Comparison of ENCODE assay signal across 13 mouse cellular contexts in genomic region chr12:25233027-25233535, GRCm38 (mm10).
DNase-seq lines count a peak whose midpoint lies in the region; ATAC-seq and TF ChIP-seq lines count a peak whose summit lies in the region.
"Had no signal": no experiment of that assay in that cellular context is flagged by ENCODE, and none has a peak within 500 bp of the region (broad histone marks: within the 10 kb centered on the region; RNA-seq: fewer than 3 reads in every experiment).

No protein-coding gene starts in this region.

- no peaks in the 10 kb centered on the region for H3K9me3 ChIP-seq in lung, embryonic 16.5 days (ENCODE audit: control insufficient read depth, low read length)
- H3K9me3 ChIP-seq: forebrain, embryonic 13.5 days; limb, embryonic 15.5 days; neural tube, embryonic 13.5 days had no signal

- DNase-seq in adrenal gland, adult (ENCODE audit: inconsistent age in 2 of 2, low spot score in 1 of 2) = peak; percentile 36 to 59
- DNase-seq in adrenal gland, postnatal 14 days = no peak
- DNase-seq in kidney, adult 2 months = peak; percentile 62
- DNase-seq in kidney, postnatal 10 days = no peak
- DNase-seq in lung, postnatal 14 days = no peak
- DNase-seq in thymus, postnatal 14 days = peak; percentile 58
- no peak for DNase-seq in right cerebral cortex, postnatal 25 days
- DNase-seq: cerebellum, adult 11 months; spleen, adult 18-20 months had no signal

- peaks cover 11% of the 10 kb centered on the region; the same call in 1 of the 2 replicates for H3K4me1 ChIP-seq in kidney, adult 2 months (ENCODE audit: control insufficient read depth, insufficient read depth, low read length)
- H3K4me1 ChIP-seq in lung, embryonic 16.5 days (replicated peaks; ENCODE audit: control insufficient read depth, insufficient read depth, low read length) = peaks cover 14% of the 10 kb centered on the region

- H3K9ac ChIP-seq in lung, embryonic 16.5 days (ENCODE audit: low read length) = no peak overlapping the region
- H3K9ac ChIP-seq: forebrain, embryonic 13.5 days; limb, embryonic 15.5 days; neural tube, embryonic 13.5 days had no signal

- 23% methylated on average over 4 of the region's 4 CpGs for WGBS in kidney, adult 2 months
- WGBS in lung, embryonic 16.5 days = 38% methylated on average over 4 of the region's 4 CpGs

- TF ChIP-seq CTCF in kidney, adult 2 months (conservative IDR thresholded peaks at IDR 0.05; ENCODE audit: insufficient read depth, insufficient read length, low read depth, low read length) = no peak

- no peak for TF ChIP-seq POLR2A in kidney, adult 2 months (IDR thresholded peaks at IDR 0.05; ENCODE audit: low read depth, low read length)

- no peaks in the 10 kb centered on the region for H3K27me3 ChIP-seq in kidney, adult 2 months (replicated peaks; ENCODE audit: control insufficient read depth, insufficient read depth, low read length)
- no peaks in the 10 kb centered on the region for H3K27me3 ChIP-seq in lung, embryonic 16.5 days (ENCODE audit: control insufficient read depth, insufficient read depth, low read depth, low read length)
- H3K27me3 ChIP-seq: forebrain, embryonic 13.5 days; limb, embryonic 15.5 days; neural tube, embryonic 13.5 days had no signal

- H3K27ac ChIP-seq in kidney, adult 2 months (ENCODE audit: insufficient read depth, low read depth, low read length) = no peak overlapping the region
- peak overlapping the region; percentile 60 for H3K27ac ChIP-seq in lung, embryonic 16.5 days (ENCODE audit: low read length)
- H3K27ac ChIP-seq: forebrain, embryonic 13.5 days; limb, embryonic 15.5 days; neural tube, embryonic 13.5 days had no signal

- peak; percentile 82 for ATAC-seq in lung, embryonic 16.5 days (ENCODE audit: low read depth)
- ATAC-seq: forebrain, embryonic 13.5 days had no signal

- no peak overlapping the region for H3K4me2 ChIP-seq in lung, embryonic 16.5 days (ENCODE audit: low read depth, low read length)
- H3K4me2 ChIP-seq: forebrain, embryonic 13.5 days; limb, embryonic 15.5 days; neural tube, embryonic 13.5 days had no signal

- H3K4me3 ChIP-seq in kidney, adult 2 months (ENCODE audit: insufficient read depth, low read depth, low read length) = no peak overlapping the region
- no peak overlapping the region for H3K4me3 ChIP-seq in lung, embryonic 16.5 days (ENCODE audit: low read length)
- H3K4me3 ChIP-seq: forebrain, embryonic 13.5 days; limb, embryonic 15.5 days; neural tube, embryonic 13.5 days had no signal

- H3K36me3 ChIP-seq in kidney, adult 2 months (ENCODE audit: control insufficient read depth, insufficient read depth, low read length) = no peaks in the 10 kb centered on the region
- H3K36me3 ChIP-seq in lung, embryonic 16.5 days (ENCODE audit: control insufficient read depth, insufficient read depth, low read length) = no peaks in the 10 kb centered on the region
- H3K36me3 ChIP-seq: limb, embryonic 15.5 days; neural tube, embryonic 13.5 days had no signal

Comparison
In these comparisons a context has a peak if more than half of its experiments do, and no peak if none do; other contexts are left out.
1. DNase-seq: peak in adrenal gland, adult (2 of 2), kidney, adult 2 months (single experiment) and thymus, postnatal 14 days (single experiment); none in adrenal gland, postnatal 14 days (single experiment), kidney, postnatal 10 days (single experiment), lung, postnatal 14 days (single experiment) and right cerebral cortex, postnatal 25 days (single experiment).